Mouse (Mus musculus) lung, embryonic 16.5 days (tissue): ENCODE results near the gene Olah. TPM values are rescaled to one million over a fixed set of nuclear protein-coding genes. Genes with fewer than 3 reads are reported as not detected.
A peak's percentile ranks its signal among the peaks of the same experiment; 100 is the strongest.

Experiments used
- ATAC-seq: fragments of 200-750 bp; cut with Nextera tagmentation; 2 replicates; pipeline ENCODE4 v1.8.0; 2017; ENCODE audit warnings: low read depth, mild to moderate bottlenecking, moderate library complexity
- H3K27ac ChIP-seq: fragments of 300-500 bp; sonication (generic); 2 replicates; pipeline ENCODE4 v1.5.1; 2014; ENCODE audit warnings: mild to moderate bottlenecking, control low read depth, low read length
- H3K27me3 ChIP-seq: fragments of 300-500 bp; sonication (generic); 2 replicates; pipeline ENCODE4 v1.6.1; 2014; ENCODE audit warnings: low read depth, low read length, mixed read lengths; ENCODE audit not compliant: control insufficient read depth, insufficient read depth
- H3K36me3 ChIP-seq: fragments of 300-500 bp; sonication (generic); 2 replicates; pipeline ENCODE4 v1.6.1; 2014; ENCODE audit warnings: low read length; ENCODE audit not compliant: control insufficient read depth, insufficient read depth
- H3K4me1 ChIP-seq: fragments of 300-500 bp; sonication (generic); replicated peaks from 2 replicates; pipeline ENCODE4 v1.6.1; 2014; ENCODE audit warnings: low read length, mixed read lengths; ENCODE audit not compliant: control insufficient read depth, insufficient read depth
- H3K4me2 ChIP-seq: fragments of 300-500 bp; sonication (generic); 2 replicates; pipeline ENCODE4 v1.6.1; 2014; ENCODE audit warnings: low read depth, low read length, control low read depth
- H3K4me3 ChIP-seq: fragments of 300-500 bp; sonication (generic); 2 replicates; pipeline ENCODE4 v1.5.1; 2014; ENCODE audit warnings: mild to moderate bottlenecking, low read length, control low read depth
- H3K9ac ChIP-seq: fragments of 300-500 bp; sonication (generic); 2 replicates; pipeline ENCODE4 v1.6.1; 2014; ENCODE audit warnings: low read length, control low read depth
- H3K9me3 ChIP-seq: fragments of 300-500 bp; sonication (generic); 2 replicates; pipeline ENCODE4 v1.6.1; 2016; ENCODE audit warnings: low read length; ENCODE audit not compliant: control insufficient read depth
- WGBS: fragments of 180-500 bp; shearing (Covaris S2); extraction: QIAGEN DNeasy Blood & Tissue Kit; methylation state at CpG from one replicate; pipeline ENCODE4 v1.1.7; 2014; 5-methylcytosine and 5-hydroxymethylcytosine counted together
- polyA plus RNA-seq: library from polyadenylated mRNA; unstranded; fragments of >200 nt; fragmentation: Nextera tagmentation; extraction: Ambion mirVana; gene quantifications from 2 replicates; pipeline ENCODE4 v1.2.1, GENCODE M21; 2015

The Olah gene
- polyA plus RNA-seq, 1 experiment from 2014 or later: not detected

GRCm38 (mm10) chr2:3361067-3361466 lies 35.9 kb downstream of the Olah start:
- Histone ChIP-seq H3K9ac (no peak overlapping the region), H3K4me2 (no peak overlapping the region), H3K4me1 (no peaks in the 10 kb centered on the region), H3K27me3 (no peaks in the 10 kb centered on the region), H3K27ac (no peak overlapping the region), H3K36me3 (no peaks in the 10 kb centered on the region), H3K9me3 (no peaks in the 10 kb centered on the region), H3K4me3 (no peak overlapping the region)
- no peak for ATAC-seq
- WGBS: 65% methylated on average over 3 of the region's 3 CpGs

GRCm38 (mm10) chr2:3357887-3358286 lies 39.1 kb downstream of the Olah start:
- Histone ChIP-seq H3K4me2 (no peak overlapping the region), H3K27me3 (no peaks in the 10 kb centered on the region), H3K36me3 (no peaks in the 10 kb centered on the region), H3K27ac (no peak overlapping the region), H3K4me1 (no peaks in the 10 kb centered on the region), H3K4me3 (no peak overlapping the region), H3K9me3 (no peaks in the 10 kb centered on the region), H3K9ac (no peak overlapping the region)
- 75% methylated on average over 3 of the region's 3 CpGs for WGBS
- ATAC-seq: no peak

- Histone ChIP-seq H3K4me1 (no peaks in the 10 kb centered on the region), H3K36me3 (no peaks in the 10 kb centered on the region), H3K27me3 (no peaks in the 10 kb centered on the region), H3K27ac (no peak overlapping the region), H3K4me2 (no peak overlapping the region), H3K9ac (no peak overlapping the region), H3K4me3 (no peak overlapping the region), H3K9me3 (no peaks in the 10 kb centered on the region; the same call in 1 of the 2 replicates)
- WGBS: 61% methylated on average over 3 of the region's 3 CpGs
- ATAC-seq: no peak
Measured at GRCm38 (mm10) chr2:3356311-3356710, 40.7 kb downstream of the Olah start.

GRCm38 (mm10) chr2:3355793-3356192 lies 41.2 kb downstream of the Olah start:
- ATAC-seq: no peak
- Histone ChIP-seq H3K9me3 (no peaks in the 10 kb centered on the region; the same call in 1 of the 2 replicates), H3K27me3 (no peaks in the 10 kb centered on the region), H3K27ac (no peak overlapping the region), H3K4me2 (no peak overlapping the region), H3K4me3 (no peak overlapping the region), H3K9ac (no peak overlapping the region), H3K36me3 (no peaks in the 10 kb centered on the region), H3K4me1 (no peaks in the 10 kb centered on the region)
- WGBS: 89% methylated on average over 8 of the region's 8 CpGs

- Histone ChIP-seq H3K27me3 (no peaks in the 10 kb centered on the region), H3K27ac (no peak overlapping the region), H3K4me3 (no peak overlapping the region), H3K9me3 (no peaks in the 10 kb centered on the region; the same call in 1 of the 2 replicates), H3K4me2 (no peak overlapping the region), H3K4me1 (no peaks in the 10 kb centered on the region), H3K36me3 (no peaks in the 10 kb centered on the region), H3K9ac (no peak overlapping the region)
- no peak for ATAC-seq
Measured at GRCm38 (mm10) chr2:3353160-3353559, 43.9 kb downstream of the Olah start.

- Histone ChIP-seq H3K4me3 (no peak overlapping the region), H3K4me2 (no peak overlapping the region), H3K4me1 (no peaks in the 10 kb centered on the region), H3K27ac (no peak overlapping the region), H3K27me3 (no peaks in the 10 kb centered on the region), H3K36me3 (no peaks in the 10 kb centered on the region), H3K9ac (no peak overlapping the region), H3K9me3 (no peaks in the 10 kb centered on the region; the same call in 1 of the 2 replicates)
- WGBS: 13% methylated on average over 3 of the region's 3 CpGs
- no peak for ATAC-seq
Measured at GRCm38 (mm10) chr2:3348919-3349318, 48.1 kb downstream of the Olah start.

- no peak overlapping the region for H3K4me2 ChIP-seq
- no peak overlapping the region for H3K9ac ChIP-seq
- H3K36me3 ChIP-seq: no peaks in the 10 kb centered on the region
- H3K27ac ChIP-seq: no peak overlapping the region
- no peak overlapping the region for H3K4me3 ChIP-seq
- H3K9me3 ChIP-seq: no peaks in the 10 kb centered on the region; the same call in 1 of the 2 replicates
- ATAC-seq: no peak
- H3K4me1 ChIP-seq: no peaks in the 10 kb centered on the region
- H3K27me3 ChIP-seq: no peaks in the 10 kb centered on the region
- WGBS: 74% methylated on average over 4 of the region's 4 CpGs
Measured at GRCm38 (mm10) chr2:3348422-3348821, 48.6 kb downstream of the Olah start.

- Histone ChIP-seq H3K9ac (peak within 1 kb of the TSS; percentile 29; the same call in 1 of the 2 replicates), H3K27me3 (peaks cover 4% of the 10 kb centered on the region; the same call in 1 of the 2 replicates), H3K4me3 (peak within 1 kb of the TSS; percentile 38), H3K27ac (no peak within 1 kb of the TSS), H3K9me3 (no peaks in the 10 kb centered on the region), H3K4me1 (peaks cover 11% of the 10 kb centered on the region), H3K4me2 (peak within 1 kb of the TSS; percentile 58), H3K36me3 (no peaks in the 10 kb centered on the region)
- 3% methylated on average over 20 of the region's 20 CpGs for WGBS
- ATAC-seq: peak; percentile 32; the same call in 1 of the 2 replicates
Measured at GRCm38 (mm10) chr2:3335611-3336301, 61.3 kb downstream of the Olah start, which contains the start of gene Acbd7. Gene Acbd7, plus strand, starts transcription at chr2:3336168.

- H3K9ac ChIP-seq: no peak overlapping the region
- no peaks in the 10 kb centered on the region for H3K9me3 ChIP-seq
- H3K36me3 ChIP-seq: peaks cover 3% of the 10 kb centered on the region; the same call in 1 of the 2 replicates
- H3K4me3 ChIP-seq: no peak overlapping the region
- ATAC-seq: no peak
- peaks cover 4% of the 10 kb centered on the region; the same call in 1 of the 2 replicates for H3K27me3 ChIP-seq
- WGBS: 88% methylated on average over 12 of the region's 12 CpGs
- H3K4me1 ChIP-seq: peaks cover 16% of the 10 kb centered on the region
- no peak overlapping the region for H3K27ac ChIP-seq
- no peak overlapping the region for H3K4me2 ChIP-seq
Measured at GRCm38 (mm10) chr2:3333761-3334160, 63.2 kb downstream of the Olah start.
